Mouse (Mus musculus): ENCODE measurements at regions not wholly inside any gene's neighbourhood (a gene's known extent, or its start where the extent isn't known, plus 50 kb on each side); places are given as distances from the start of the nearest gene placed in this dataset.

DNA sequence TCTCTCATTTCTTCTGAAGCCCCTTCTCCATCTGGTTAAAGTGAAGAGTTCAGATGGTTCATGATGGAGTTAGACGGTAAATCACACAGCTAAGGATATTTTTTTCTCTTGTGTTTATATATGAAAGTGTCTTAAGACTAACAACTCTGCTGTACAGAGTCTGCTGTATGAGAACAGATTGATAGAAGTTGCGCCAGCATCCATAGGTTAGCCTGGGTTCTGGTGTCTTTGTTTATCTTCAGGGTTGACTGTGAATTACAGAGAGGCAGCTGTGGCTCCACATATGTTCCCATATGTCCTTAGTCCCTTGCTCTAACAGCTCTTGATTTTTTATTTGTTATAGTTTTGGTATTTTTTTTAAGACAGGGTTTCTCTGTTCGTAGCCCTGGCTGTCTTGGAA is 334.9 kb upstream of the Api5 start:
- TF ChIP-seq EP300 (optimal IDR thresholded peaks at IDR 0.05) (no peak), CTCF (IDR thresholded peaks at IDR 0.05; ENCODE audit: low read depth) (no peak)
